Mouse (Mus musculus): ENCODE results near the gene Upf3a.
"Not testable (repeated sequence)": the region's sequence is repeated elsewhere in the genome, so short reads cannot be mapped to it uniquely, and the experiment has no call there.

The Upf3a gene

DNA sequence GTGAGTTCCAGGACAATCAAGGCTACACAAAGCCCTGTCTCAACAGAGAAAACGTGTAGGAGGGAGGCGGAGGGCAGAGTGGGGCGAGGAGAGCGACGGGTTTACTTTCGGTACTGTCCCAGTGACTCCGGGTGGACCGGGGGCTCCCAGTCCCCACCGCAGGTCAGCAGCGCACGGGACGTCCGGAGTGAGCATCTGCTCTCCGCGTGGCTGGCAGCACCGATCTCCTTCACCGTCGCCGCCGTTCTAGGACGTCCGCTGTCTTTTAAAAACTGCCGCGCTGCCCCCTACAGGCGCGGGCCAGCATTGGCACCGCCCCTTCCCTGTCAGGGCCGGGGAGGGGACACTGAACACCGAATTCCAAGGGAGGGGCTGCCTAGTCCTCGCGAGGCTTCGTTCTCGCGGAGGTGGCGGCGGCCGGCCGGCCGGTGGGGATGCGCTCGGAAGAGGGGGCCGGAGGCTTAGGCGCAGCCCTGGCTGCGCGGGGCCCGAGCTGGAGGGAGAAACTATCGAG, at the start of gene Upf3a:
TSS of gene Upf3a (plus strand) at position 366 of the 514 bp plus-strand sequence.
- peak; percentile 94 for DNase-seq (ENCODE audit: low read depth, low spot score)

DNA sequence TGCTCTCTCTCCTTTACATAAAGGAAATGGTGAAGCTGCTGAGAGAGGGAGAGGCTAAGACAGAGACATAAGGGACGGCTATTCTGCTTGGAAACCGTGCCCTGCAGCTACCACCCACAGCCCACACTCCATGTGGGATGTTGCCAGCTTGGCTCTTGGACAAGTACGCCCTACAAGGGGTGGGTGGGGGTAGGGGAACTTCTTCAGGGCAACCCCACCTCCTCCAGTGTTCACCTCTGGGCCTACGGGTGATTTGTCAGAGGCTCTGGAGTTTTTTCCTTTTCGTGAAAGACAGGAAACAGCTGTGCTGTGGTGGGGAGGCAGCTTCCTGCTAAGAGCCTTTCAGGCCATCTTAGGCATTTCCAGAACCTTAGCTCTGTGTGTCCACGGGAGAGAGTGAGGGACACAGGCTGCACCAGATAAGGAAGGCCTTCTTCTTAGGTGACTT, 45.1 kb upstream of the Upf3a start:
- DNase-seq (ENCODE audit: low read depth, low spot score), result no peak

DNA sequence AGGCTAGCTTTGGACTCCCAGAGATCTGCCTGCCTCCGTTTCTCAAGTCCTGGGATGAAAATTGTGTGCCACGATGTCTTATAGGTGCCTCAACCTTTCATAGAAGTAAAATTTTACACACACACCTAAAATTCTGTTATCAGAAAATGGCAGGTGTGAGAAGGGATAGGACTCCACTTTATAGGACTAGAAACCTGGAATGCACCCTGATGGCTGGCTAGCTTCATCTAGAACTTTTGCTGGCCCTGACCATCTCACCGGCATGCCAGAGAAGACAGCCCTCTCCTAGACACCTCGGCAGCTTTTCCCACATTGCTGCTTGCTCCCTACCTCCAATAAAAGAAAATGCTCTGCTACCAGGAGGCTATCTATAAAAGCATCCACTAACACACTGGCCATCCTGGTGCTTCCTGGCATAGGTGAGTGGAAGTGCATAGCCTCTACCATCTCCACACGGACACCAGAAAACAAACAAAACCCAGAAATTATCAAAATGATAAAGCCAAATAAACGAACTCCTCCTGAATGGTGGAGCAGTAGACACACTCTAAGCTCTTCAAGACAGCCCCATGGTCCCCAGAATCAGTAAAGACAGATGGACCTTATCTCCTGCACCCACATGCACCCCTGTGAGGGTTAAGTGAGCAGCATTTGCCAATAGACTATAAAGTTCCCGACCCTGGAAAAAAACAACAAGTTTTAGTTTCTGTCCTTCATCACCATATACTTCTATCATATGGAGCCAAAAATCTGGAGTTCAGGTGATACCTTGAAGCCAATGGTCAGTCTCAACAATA, 44.4 kb upstream of the Upf3a start:
- no peak for DNase-seq (ENCODE audit: low read depth, low spot score)

DNA sequence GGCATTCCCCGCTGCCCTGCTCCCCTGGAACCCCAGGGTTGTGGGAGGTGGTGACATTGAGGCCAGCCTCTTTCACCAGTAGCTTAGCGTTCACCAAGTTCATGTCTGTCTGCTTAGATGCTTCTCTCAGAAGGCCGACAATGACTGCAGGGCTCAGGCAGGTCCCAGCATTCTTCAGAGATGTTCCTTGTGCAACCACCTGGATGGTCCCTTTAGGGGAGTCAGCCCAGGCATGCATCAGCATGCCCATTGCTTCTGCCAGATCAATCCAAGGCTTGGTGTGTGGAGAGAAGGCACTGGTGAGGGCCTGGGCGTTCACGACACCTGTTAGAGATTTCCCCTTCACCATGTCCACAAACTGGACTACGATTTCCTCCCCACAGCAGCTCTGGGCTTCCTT, 39.2 kb upstream of the Upf3a start:
- not testable (repeated sequence) for DNase-seq (ENCODE audit: low read depth, low spot score)

DNA sequence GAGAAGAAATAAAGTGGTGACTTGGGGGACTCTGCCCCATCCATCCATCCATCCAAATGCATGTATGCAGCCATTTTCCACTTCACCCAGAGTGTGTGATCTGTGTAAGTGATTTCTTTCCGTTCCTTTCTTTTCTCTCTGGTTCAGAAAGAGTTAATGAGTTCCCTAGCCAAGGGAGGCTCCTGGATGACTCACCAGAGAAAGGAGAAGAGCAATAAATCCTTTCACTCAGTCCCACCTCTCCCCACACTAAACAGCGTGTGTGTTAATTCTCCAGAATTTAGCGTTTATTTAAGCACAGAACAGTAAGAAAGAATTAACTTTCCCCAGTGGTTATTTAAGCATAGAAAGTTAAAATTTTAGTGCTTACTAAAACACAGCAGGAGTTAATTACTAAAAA, 37.8 kb upstream of the Upf3a start:
- DNase-seq (ENCODE audit: low read depth, low spot score), result no peak

DNA sequence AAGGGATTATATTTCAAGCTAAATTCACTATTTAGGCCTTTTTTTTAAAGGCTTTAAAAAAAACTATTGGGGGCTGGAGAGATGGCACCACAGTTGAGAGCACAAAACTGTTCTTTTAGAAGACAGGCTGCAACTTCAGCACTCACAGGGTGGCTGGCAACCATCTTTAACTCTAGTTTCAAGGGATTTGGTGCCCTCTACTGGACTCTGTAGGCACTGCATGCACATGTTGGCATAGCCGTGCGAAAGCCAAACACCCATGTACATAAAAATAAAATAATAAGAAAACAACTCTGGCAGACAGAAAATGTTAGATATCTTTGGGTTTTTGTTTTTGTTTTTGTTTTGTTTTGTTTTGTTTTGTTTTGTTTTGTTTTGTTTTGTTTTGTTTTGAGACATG, 31.7 kb upstream of the Upf3a start:
- peak; percentile 65 for DNase-seq (ENCODE audit: low read depth, low spot score)

DNA sequence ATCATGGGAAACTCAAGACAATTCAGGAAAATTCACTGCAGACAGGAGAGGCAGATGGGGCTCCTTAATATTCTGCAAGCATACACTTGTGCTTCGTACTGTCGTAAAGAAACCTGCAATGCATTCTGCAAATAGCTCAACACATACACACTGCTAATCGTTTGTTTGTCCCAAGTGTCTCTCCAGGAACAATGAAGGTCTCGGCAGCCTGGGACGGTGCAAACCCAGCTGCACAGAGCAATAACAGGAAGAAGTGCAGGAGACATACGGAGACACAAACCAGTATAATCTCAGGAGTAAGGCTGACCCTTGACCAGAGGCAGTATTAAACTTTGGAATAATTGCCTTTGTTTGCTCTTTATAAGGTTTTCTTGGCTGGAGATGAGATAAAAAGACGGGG, 28.9 kb upstream of the Upf3a start:
- no peak for DNase-seq (ENCODE audit: low read depth, low spot score)

DNA sequence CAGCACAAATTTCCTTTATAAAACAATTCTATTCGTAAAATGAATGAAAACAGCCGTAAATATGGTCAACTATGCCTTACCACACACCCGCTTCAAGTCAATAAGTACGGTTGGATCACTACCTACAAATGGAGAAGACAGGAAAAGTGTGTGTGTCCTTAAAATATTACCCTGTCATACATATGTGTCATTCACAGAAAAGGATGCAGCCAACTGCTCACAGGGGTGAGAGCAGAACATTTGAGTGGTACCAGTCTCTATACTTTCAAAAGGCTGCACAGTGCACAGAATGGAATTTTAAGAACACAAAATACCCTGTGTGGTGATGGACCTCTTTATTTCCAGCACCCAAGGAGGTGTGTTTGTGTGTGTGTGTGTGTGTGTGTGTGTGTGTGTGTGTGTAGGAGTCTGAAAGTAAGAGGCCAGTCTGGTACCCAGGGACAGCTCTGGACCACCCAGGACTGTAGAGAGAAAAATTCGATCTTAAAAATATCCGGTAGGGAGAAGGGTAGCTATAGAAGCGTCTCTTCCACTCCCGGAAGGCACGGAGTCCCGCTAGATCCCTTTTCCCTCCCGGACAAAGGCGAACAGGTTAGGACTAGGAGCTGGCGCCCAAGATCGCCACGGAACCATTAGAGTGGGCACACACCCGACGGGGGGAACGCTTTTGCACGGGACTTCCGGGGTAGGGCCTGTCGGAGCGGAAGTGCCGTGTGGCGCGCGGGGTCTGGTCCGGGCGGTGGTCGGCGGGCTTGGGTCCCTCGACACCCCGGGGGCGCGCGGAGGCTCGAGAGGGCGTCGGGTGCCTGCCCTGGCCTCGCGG, 28.2 kb upstream of the Upf3a start, which contains the start of gene Cdc16:
TSS of gene Cdc16 (plus strand) at position 695 of the 823 bp plus-strand sequence.
- DNase-seq (ENCODE audit: low read depth, low spot score), result peak; percentile 86

DNA sequence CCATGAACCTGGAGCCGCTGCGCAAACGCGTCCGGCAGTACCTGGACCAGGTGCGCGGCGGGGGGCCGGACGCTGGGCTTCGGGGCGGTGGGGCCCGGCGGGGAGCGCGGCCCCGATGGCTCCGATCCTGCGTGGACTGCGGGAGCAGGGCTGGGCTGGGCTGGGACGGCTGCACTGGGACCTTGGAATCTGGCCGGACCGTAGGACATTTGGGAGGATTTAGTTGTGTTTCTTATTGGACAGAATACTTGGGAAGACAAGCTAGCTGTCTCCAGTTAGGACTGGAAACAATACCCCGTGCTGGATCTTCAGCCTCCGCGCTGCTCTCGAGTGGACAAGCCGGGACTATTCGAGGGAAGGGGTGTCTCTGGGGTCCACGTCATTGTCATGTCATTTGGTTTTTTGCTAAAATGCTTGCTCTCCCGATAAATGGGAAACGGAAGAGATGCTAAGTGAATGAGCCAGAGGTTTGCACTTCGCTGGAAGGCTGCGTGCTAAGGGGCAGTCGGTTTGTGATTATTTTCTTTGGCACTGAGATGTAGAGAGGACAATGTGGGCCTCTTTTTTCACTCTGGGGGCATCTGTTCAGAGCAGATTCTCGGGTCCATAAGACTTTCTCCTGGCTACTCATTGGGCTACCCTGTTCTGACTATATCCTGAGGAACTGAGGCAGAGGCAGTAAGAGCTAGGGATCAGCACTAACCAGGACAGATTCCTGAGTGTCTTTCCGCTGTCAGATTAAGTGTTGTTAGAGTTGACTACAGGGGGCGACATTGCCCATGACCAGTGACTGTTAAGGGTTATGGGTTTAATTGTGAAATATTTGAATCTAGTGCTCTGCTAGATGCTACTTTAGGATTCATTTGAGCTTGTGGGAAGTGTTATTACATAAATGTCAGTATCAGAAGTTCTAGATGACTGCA, 27.3 kb upstream of the Upf3a start:
- no peak for DNase-seq (ENCODE audit: low read depth, low spot score)

DNA sequence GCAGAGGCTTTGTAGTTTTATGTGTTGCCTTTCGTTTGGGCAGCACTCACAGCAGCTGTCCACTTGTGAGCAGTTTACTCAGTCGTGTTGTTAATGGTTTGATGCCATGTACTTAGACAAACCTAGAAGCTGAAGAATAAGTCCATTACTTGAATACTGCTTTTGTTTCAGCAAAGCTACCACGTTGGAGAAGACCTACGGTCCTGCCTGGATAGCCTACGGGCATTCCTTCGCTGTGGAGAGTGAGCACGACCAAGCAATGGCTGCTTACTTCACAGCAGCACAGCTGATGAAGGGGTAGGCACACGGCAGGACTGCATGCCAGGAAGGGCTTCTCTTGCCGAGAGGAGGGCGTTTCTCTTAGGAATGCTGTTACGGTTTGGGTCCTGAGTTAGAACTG, 16.2 kb upstream of the Upf3a start:
- DNase-seq (ENCODE audit: low read depth, low spot score), result no peak

DNA sequence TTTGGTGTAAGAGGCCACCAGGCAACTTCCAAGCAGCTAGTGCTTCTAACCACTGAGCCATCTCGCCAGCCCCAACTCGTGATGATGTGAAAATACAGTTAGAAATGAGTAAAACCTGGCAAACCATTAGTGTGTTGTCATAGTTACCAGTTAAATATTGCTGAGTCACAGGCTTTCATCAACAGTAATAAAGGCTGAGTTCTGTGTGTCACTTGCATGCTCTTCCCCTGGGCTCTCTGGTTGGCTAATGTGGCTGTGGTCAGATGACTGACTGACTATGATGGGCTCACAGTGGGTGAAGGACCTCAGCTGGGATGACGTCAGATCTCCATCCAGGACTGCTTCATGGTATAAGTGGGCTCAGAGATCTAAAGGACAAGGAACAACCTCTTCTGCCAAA, 4.9 kb upstream of the Upf3a start:
- DNase-seq (ENCODE audit: low read depth, low spot score), result no peak

DNA sequence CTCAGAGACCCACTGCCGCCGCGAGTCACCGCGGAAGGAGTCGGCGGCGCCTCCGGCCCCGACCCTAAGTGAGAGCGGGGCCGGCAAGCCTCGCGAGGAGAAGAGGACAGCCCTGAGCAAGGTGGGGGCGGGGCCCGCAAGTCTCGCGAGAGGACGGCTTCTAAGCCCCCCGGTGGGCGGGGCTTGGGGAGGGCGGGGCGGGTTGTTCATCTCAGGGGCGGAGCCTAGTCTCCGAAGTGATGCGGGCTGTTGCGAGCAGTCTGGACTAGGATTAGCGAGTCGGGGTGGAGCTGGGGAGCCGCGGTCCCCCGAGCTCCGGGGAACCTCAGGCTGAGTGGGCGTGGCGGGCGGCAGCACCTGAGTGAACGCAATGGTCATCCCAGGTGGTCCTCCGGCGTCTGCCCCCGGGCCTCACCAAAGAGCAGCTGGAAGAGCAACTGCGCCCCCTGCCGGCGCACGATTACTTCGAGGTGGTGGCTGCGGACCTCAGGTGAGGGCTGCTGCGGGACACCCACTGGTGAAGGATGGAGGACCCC, 417 bp downstream of the Upf3a start:
- DNase-seq (ENCODE audit: low read depth, low spot score), result peak; percentile 97

DNA sequence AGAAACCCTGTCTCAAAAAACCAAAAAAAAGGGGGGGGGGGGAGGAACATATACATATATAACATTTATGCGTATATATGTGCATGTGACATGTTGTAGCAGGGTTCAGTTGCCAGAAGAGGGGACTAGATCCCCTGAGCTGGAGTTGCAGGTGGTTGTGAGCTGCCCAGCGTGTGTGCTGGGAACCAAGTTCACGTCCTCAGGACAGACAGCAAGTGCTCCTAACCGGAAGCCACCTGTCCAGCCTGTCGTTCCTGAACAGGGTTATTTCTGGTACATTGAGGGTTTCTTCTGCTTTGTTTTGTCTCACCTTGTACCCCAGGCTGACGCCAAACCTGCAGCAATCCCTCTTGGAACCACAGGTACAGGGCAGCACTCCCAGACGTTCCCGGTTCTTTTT, 4.2 kb downstream of the Upf3a start:
- DNase-seq (ENCODE audit: low read depth, low spot score), result no peak

DNA sequence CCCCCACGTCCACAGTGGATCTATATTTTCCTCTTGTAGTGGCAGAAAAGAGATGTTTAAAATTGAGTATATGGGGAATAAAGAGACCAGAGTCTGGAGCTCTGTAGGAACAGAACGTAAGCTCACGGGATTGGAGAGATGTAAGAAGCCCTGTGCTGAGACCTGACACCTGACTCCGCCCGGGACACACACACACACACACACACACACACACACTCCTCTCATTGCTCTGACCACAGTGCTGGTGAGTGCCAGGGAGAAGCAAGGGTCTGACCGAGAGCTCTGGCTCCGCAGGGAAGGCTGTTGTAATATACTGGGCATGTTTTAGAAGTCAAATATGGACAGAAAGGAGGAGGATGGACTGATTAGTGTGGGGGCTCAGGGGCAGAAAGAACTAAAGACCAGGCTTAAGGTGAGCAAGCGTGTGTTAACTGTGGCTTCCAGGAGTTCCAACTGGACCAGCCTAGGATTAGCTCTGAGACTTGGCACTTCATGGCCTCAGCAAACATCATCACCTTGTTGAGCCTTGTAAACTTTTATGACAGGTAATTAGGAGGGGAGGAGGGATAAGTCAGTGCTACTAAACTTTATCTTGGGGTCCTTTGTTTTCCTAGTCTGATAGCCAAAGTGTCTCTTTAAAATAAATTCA, 7.8 kb downstream of the Upf3a start:
- no peak for DNase-seq (ENCODE audit: low read depth, low spot score)

DNA sequence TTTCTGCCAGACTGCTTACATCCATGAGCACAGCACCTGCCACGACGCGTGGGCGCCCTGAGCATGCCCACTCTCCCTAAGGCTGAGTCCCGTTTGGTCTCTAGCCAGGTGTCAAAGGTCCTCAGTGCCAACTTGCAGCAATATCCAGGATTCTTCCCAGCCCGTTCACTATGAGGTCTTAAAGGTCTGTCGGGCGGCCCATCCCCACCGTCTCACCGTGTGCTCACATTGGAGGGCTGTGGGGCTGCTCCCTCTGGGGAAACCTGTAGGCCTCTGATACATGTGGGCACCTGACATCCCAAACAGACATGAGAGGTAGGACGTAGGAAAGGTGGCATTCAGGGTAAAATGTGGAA, 8.3 kb downstream of the Upf3a start:
- DNase-seq (ENCODE audit: low read depth, low spot score), result no peak

DNA sequence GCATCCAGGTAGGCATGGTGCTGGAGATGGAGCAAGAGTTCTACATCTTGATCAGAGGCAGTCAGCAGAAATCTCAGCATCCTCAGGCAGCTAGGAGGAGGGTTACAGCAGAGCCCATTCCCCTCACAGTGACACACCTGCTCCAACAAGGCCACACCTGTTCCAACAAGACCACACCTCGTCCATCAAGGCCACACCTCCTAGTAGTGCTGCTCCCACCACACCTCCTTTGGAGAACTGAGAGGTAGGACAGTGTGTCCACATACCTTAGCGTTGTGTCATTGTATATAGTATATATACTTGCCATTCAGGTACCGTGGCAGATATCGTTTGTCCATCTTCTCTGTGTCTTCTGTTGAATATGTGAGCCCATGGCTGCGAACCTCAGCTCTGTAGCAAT, 12.3 kb downstream of the Upf3a start:
- DNase-seq (ENCODE audit: low read depth, low spot score), result no peak

DNA sequence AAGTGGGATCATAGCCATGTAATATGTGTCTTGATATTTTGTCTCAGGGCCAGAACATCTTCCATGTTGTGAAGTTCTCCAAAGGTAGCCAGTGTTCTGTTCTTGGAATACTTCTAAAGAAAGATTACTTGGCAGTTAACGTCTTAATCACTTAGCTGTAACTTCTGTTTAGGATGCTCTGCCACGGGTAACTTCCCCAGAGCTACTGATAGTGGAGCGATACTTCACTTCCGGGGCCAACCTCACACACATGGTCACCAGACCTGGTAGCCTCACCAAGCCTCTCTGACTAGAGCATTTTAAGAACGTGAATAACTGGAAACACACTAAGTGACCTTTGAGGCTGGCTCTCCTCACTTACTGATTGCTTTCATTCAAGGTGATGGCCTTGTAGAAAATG, 14.2 kb downstream of the Upf3a start:
- DNase-seq (ENCODE audit: low read depth, low spot score), result no peak

DNA sequence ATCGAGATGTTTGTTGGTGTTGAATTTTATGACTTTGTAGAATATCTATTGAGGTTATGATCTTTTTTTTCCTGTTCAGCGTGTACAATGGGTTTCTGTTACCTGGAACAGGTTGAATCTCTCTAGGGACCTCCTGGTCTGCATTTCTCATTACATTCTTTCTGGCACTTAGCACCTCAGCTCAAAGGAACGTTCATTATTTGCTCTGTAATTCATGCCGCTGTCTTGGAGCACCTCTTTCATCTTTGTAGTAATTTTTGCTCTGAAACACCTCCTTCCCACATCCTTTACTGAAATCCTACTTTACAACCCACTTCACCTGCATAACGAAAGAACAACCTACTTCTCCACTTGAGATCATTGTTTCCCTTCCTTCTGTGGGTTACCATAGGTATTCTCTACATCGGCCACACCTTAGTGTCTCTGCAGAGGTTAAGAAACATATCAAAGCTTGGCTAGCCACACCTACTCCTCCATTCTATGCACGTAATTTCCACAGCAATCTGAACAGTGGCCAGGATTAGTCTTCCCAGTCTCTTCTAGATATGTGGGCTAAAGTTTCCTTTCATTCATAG, 43.3 kb downstream of the Upf3a start:
- no peak for DNase-seq (ENCODE audit: low read depth, low spot score)

DNA sequence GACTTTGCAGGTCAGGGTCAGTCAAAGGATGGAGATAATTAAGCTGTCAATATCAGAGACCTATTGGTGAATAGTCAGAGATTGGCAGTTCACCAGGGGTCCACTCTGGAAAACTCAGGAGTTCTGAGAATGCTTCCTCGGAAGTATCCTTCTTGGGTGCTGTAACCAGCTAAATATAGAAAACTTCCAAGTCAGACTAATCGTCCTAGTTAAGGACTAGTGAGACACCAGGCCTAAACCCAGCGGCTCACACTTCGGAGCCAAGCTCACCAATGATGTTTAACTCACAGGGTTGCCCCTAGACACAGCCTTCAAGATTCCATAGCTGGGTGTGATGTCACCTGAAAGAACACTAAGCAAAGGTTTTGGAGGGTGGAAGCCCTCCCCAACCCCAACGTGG, 52.9 kb downstream of the Upf3a start, which contains the start of gene AF366264:
TSS of gene AF366264 (minus strand) at position 101 of the 400 bp plus-strand sequence.
- DNase-seq (ENCODE audit: low read depth, low spot score), result not testable (repeated sequence)

DNA sequence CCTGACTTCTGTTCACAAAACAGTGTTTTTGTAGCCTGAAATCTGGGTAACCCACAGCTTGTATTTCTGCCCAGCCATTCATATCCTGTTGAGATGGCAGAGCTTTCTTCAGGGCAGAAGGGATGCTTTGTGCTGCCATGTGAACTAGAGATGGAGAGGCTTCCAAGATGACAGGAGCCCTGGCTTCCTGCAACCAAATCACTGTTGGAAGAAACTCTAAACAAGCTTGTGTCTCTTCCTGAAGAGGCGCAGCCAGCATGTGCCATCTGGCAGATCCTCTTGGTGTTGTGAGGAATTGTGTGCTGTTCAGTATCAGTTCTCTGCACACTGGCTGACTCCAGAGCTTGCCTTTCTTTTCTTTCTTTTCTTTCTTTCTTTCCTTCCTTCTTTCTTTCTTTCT, 57.9 kb downstream of the Upf3a start:
- DNase-seq (ENCODE audit: low read depth, low spot score), result not testable (repeated sequence)
